Mouse (Mus musculus) spleen, adult 2 months (tissue): ENCODE measurements around the gene Gm11492.

ENCODE experiments used
- CTCF ChIP-seq: fragments of 200-500 bp; IDR thresholded peaks from 2 replicates; pipeline ENCODE4 v1.5.1; 2011; ENCODE audit warnings: mild to moderate bottlenecking, inconsistent platforms; ENCODE audit not compliant: insufficient read depth, insufficient read length, insufficient replicate concordance; ENCODE audit errors: extremely low read depth
- POLR2A ChIP-seq: fragments of 200-500 bp; IDR thresholded peaks from 2 replicates; pipeline ENCODE4 v1.6.1; 2011; ENCODE audit warnings: low read depth, low read length, inconsistent platforms

DNA sequence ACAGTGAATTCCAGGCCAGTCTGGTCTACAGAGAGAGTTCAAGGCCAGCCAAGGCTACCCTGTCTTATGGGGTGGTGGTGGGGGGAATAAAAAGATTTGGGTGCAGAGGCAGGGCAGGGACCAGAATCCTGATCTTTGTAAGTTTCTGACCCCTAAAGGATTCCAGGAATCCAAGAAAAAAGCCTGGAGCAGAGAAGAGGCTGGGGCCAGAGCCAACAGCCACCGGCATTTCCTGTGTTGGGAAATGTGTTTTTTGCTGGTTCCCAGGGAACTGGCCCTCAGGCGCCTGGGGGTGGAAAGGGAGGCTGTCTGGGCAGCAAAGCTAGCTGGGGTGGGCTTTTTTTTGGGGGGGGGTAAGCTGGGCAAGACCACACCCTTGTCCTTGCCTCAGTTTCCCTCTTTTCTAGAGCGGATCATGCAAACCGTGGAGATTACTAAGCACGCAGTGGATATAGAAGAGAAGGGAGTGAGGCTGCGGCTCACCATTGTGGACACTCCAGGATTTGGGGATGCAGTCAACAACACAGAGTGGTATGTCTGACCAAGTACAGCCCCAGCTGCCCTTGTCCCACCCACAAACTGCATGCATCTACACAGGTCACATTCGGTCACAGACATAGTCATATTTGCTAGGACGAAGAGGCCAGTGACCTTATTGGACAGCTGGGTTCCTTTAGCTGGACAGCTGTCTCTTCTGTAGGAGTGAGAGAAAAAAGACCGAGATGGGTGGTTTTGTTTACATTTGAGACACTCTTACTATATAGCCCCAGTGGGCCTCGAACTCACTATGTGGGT is 18.5 kb downstream of the Gm11492 start:
- TF ChIP-seq CTCF (no peak), POLR2A (no peak)
